Mouse (Mus musculus): ENCODE results near the gene Pebp1. TPM values are rescaled to one million over a fixed set of nuclear protein-coding genes. Genes with fewer than 3 reads are reported as not detected.

Pebp1 gene
- total and polyA plus RNA-seq, 3 experiments, result 558 to 568 TPM; not detected in 1

DNA sequence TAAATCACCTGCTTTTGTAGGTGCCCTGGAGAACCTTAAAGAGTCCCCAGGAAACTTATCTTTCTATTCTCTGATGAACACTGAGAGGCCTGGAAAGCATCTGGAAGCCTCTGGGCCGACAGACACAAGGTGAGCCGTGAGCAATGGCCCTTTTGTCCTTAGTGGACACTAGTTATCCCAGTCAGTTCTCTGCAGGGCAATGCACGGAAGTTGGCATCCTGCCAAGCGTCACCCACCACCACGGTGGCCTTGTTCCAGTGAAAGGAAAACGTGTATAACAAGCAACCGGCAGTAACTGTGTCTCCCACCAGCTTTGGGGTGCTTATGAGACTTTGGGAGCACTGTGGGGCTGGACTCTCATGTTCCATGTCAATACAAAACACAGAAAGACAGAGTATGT, 2.7 kb downstream of the Pebp1 start:
- peaks cover 28% of the 10 kb centered on the region for H3K79me2 ChIP-seq (ENCODE audit: control insufficient read depth, insufficient read depth, low read length, poor library complexity)
- peak overlapping the region; percentile 5; the same call in 1 of the 2 replicates for H3K27ac ChIP-seq (ENCODE audit: control insufficient read depth, low read depth, low read length)
- H3K9ac ChIP-seq (ENCODE audit: control insufficient read depth, low read depth, low read length, poor library complexity, severe bottlenecking), result no peak overlapping the region
- H3K4me3 ChIP-seq (ENCODE audit: control insufficient read depth in 1 of 2, insufficient read depth in 1 of 2, low read depth in 2 of 2, low read length in 2 of 2), result no peak overlapping the region
- peaks cover 5 to 47% of the 10 kb centered on the region in 2 experiments for H3K36me3 ChIP-seq (ENCODE audit: control insufficient read depth in 1 of 2, insufficient read depth in 2 of 2, low read length in 2 of 2)
- H3K4me1 ChIP-seq (ENCODE audit: control insufficient read depth in 1 of 2, insufficient read depth in 2 of 2, low read length in 2 of 2), result peaks cover 22 to 45% of the 10 kb centered on the region in 2 experiments
- no peaks in the 10 kb centered on the region for H3K27me3 ChIP-seq (ENCODE audit: control insufficient read depth in 1 of 2, insufficient read depth in 2 of 2, low read length in 2 of 2)
- no peaks in the 10 kb centered on the region for H3K9me3 ChIP-seq (replicated peaks; ENCODE audit: insufficient read depth, low read length)
- no peak for DNase-seq (ENCODE audit: low read depth, low spot score)
- no peak for TF ChIP-seq UBTF (IDR thresholded peaks at IDR 0.05; ENCODE audit: borderline replicate concordance, insufficient read depth, low read depth, low read length)
- TF ChIP-seq HCFC1 (IDR thresholded peaks at IDR 0.05; ENCODE audit: low read depth, low read length), result no peak
- no peak for TF ChIP-seq MAX (IDR thresholded peaks at IDR 0.05; ENCODE audit: low read length)
- no peak for TF ChIP-seq ZKSCAN1 (IDR thresholded peaks at IDR 0.05; ENCODE audit: low read depth, low read length)
- no peak for TF ChIP-seq POLR2AphosphoS5 (IDR thresholded peaks at IDR 0.05; ENCODE audit: borderline replicate concordance, low read depth, low read length)

DNA sequence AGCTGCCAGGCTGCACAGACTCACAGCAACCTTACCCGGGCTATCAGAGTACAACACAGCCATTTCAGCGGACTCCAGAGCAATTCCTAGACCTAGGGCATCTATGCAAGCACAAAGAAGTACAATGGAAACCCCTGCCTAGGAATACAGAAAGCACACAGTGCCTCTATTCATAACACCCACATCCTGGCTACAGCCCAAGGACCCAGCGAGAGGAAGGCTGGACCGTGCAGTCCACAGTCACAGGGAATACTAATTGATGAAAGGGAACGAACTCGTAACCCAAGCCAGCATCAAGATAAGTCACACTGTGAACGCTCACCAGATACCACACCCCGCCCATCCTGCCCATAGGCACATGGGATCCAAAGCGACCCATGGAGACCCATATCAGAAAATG, 3.4 kb downstream of the Pebp1 start:
- peaks cover 5 to 48% of the 10 kb centered on the region in 2 experiments for H3K36me3 ChIP-seq (ENCODE audit: control insufficient read depth in 1 of 2, insufficient read depth in 2 of 2, low read length in 2 of 2)
- TF ChIP-seq POLR2AphosphoS2 (IDR thresholded peaks at IDR 0.05; ENCODE audit: low read length), result 0 out of 2 replicates have a peak, but pooled peaks have one; percentile 16
- no peak for TF ChIP-seq NELFE (IDR thresholded peaks at IDR 0.05; ENCODE audit: low read depth, low read length)
- no peak for TF ChIP-seq SIN3A (IDR thresholded peaks at IDR 0.05; ENCODE audit: low read length)
- TF ChIP-seq GATA1 (IDR thresholded peaks at IDR 0.05; ENCODE audit: low read depth, low read length), result peak; percentile 41; the same call in 1 of the 2 replicates
- H3K9ac ChIP-seq (ENCODE audit: control insufficient read depth, low read depth, low read length, poor library complexity, severe bottlenecking), result no peak overlapping the region
- H3K9me3 ChIP-seq (replicated peaks; ENCODE audit: insufficient read depth, low read length), result no peaks in the 10 kb centered on the region
- no peaks in the 10 kb centered on the region for H3K27me3 ChIP-seq (ENCODE audit: control insufficient read depth in 1 of 2, insufficient read depth in 2 of 2, low read length in 2 of 2)
- no peak overlapping the region for H3K27ac ChIP-seq (ENCODE audit: control insufficient read depth, low read depth, low read length)
- H3K4me3 ChIP-seq (ENCODE audit: control insufficient read depth in 1 of 2, insufficient read depth in 1 of 2, low read depth in 2 of 2, low read length in 2 of 2), result no peak overlapping the region
- no peak for DNase-seq (ENCODE audit: low read depth, low spot score)
- H3K4me1 ChIP-seq (ENCODE audit: control insufficient read depth in 1 of 2, insufficient read depth in 2 of 2, low read length in 2 of 2), result peaks cover 22 to 50% of the 10 kb centered on the region in 2 experiments
- H3K79me2 ChIP-seq (ENCODE audit: control insufficient read depth, insufficient read depth, low read length, poor library complexity), result peaks cover 28% of the 10 kb centered on the region

DNA sequence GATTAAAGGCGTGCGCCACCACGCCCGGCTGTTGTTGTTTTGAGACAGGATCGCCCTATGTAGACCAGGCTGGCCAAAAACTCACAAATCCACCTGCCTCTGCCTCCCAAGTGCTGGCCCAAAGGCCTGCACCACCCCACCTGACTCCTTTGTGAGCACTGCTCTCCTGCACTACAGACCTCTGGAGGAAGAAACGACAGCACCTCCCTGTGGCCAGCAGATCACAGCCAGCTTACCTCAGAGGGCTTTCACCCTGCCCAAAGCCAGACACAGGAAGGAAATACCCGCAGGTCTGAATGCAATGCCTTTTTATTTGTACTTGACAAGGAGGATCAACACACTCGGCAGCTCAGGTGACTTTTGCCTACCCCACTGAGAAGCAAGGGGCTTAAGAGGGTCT, 5.1 kb downstream of the Pebp1 start:
- H3K4me3 ChIP-seq (ENCODE audit: control insufficient read depth in 1 of 2, insufficient read depth in 1 of 2, low read depth in 2 of 2, low read length in 2 of 2), result no peak overlapping the region

More for the DNA sequence above, 5.1 kb downstream of the Pebp1 start:
- Histone ChIP-seq H3K4me1 (ENCODE audit: control insufficient read depth in 1 of 2, insufficient read depth in 2 of 2, low read length in 2 of 2) (peaks cover 22 to 45% of the 10 kb centered on the region in 2 experiments), H3K27me3 (ENCODE audit: control insufficient read depth in 1 of 2, insufficient read depth in 2 of 2, low read length in 2 of 2) (no peaks in the 10 kb centered on the region), H3K9ac (ENCODE audit: control insufficient read depth, low read depth, low read length, poor library complexity, severe bottlenecking) (no peak overlapping the region), H3K27ac (ENCODE audit: control insufficient read depth, low read depth, low read length) (no peak overlapping the region), H3K9me3 (replicated peaks; ENCODE audit: insufficient read depth, low read length) (no peaks in the 10 kb centered on the region), H3K36me3 (ENCODE audit: control insufficient read depth in 1 of 2, insufficient read depth in 2 of 2, low read length in 2 of 2) (peaks cover 5 to 48% of the 10 kb centered on the region in 2 experiments), H3K79me2 (ENCODE audit: control insufficient read depth, insufficient read depth, low read length, poor library complexity) (peaks cover 28% of the 10 kb centered on the region)
- TF ChIP-seq POLR2AphosphoS5 (IDR thresholded peaks at IDR 0.05; ENCODE audit: borderline replicate concordance, low read depth, low read length) (no peak), MYB (IDR thresholded peaks at IDR 0.05; ENCODE audit: low read depth, low read length) (no peak), CTCF (IDR thresholded peaks at IDR 0.05 in 2 of 3, conservative IDR thresholded peaks at IDR 0.05 in 1 of 3; ENCODE audit: control insufficient read depth in 1 of 3, insufficient read depth in 1 of 3, low read depth in 2 of 3, low read length in 3 of 3, poor library complexity in 1 of 3, severe bottlenecking in 1 of 3) (peak; percentile 9 to 25 (median 14); a peak in 3 of 6 replicates), KAT2A (conservative IDR thresholded peaks at IDR 0.05; ENCODE audit: low read depth, low read length) (no peak), RAD21 (IDR thresholded peaks at IDR 0.05; ENCODE audit: low read depth, low read length) (peak; percentile 1; the same call in 1 of the 2 replicates)
- no peak for DNase-seq (ENCODE audit: low read depth, low spot score)
